Mouse (Mus musculus) subcutaneous adipose tissue, adult 2 months (tissue): Measurements from ENCODE around the gene Gm10198. TPM values are rescaled to one million over a fixed set of nuclear protein-coding genes. Genes with fewer than 3 reads are reported as not detected.

Experiments
- polyA plus RNA-seq: library from polyadenylated mRNA; depleted of rRNA; stranded (reverse); fragments of >200 nt; gene quantifications from 2 replicates; pipeline ENCODE4 v1.2.3, GENCODE M21; 2012; ENCODE audit warnings: low replicate concordance; rRNA removed

Gm10198 gene
- polyA plus RNA-seq: not detected in 2 replicates

GRCm38 (mm10) chr13:111592485-111592884, at the start of gene Gm10198:
TSS of gene Gm10198 (plus strand) at chr13:111592785.

Other genes starting within 250 kb of the Gm10198 start
- gene Gpbp1, start 102.7 kb upstream of the Gm10198 start, polyA plus RNA-seq: 3.9 and 4.8 TPM in 2 replicates
- gene Gm49496, start 42.8 kb upstream of the Gm10198 start, polyA plus RNA-seq: not detected in 2 replicates
- gene Mier3, start 88.2 kb downstream of the Gm10198 start, polyA plus RNA-seq: 5.6 and 9.1 TPM in 2 replicates
- gene Map3k1, start 216.2 kb downstream of the Gm10198 start, polyA plus RNA-seq: 14.1 and 21.7 TPM in 2 replicates